Mouse (Mus musculus) spleen, adult 12 weeks (tissue): ENCODE data around the gene Ctbp2.

Experiments used
- DNase-seq: peaks from one replicate; pipeline ENCODE4 v3.0.0; 2022; ENCODE audit warnings: low spot score

The Ctbp2 gene

GRCm38 (mm10) chr7:133085408-133085807 lies 38.7 kb downstream of the Ctbp2 start:
- DNase-seq: no peak

- no peak for DNase-seq
Observed at GRCm38 (mm10) chr7:133083936-133084614, 40.1 kb downstream of the Ctbp2 start.

- DNase-seq: no peak
Observed at GRCm38 (mm10) chr7:133078929-133079328, 45.2 kb downstream of the Ctbp2 start.

- no peak for DNase-seq
Observed at GRCm38 (mm10) chr7:133074462-133075133, 49.6 kb downstream of the Ctbp2 start.

DNA sequence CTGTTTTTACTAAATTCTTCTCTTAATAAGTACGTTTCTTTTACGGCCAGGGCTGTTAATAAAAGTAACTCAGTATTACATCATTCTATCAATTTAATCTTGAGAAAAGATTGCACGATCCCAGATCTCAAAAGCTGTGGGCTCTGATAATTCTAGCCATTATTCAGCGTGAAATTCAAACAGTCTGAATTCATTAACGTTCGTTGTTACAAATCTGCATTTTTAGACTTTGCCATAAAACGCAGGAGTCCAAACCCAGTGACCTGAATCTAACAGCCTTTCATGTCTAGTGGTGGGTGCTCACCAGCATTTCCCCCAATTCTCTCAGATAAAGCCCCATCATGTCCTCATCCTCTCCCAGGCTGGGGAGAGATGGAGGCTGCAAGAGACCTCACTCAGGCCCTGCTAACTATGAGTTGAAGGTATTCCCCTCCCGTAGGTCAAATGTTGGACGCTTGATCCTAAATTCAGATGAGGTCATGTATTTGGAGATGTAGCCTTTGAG lies 51.0 kb downstream of the Ctbp2 start:
- DNase-seq: no peak

DNA sequence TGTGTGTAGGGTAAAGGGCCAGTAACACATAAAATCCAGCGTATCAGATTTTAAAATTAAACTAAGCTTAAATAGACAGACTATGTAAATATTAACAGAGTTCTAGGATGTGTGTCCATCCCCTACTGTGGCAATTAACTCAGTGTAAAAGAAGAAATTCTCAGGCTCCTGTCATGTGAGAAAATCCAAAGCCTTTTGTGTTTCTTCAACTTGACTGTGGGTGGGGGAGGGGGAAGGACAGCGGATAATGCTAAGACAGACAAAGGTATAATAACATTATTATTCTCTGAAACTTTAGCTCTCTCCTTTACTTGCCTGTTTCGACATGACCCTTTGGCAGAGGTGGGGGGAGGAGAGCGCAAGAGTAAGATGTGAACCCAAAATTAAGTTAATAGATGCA lies 51.6 kb downstream of the Ctbp2 start:
- no peak for DNase-seq

- DNase-seq: no peak
Observed at GRCm38 (mm10) chr7:133067321-133067841, 56.8 kb downstream of the Ctbp2 start.

- no peak for DNase-seq
Observed at GRCm38 (mm10) chr7:133066776-133067175, 57.4 kb downstream of the Ctbp2 start.

DNA sequence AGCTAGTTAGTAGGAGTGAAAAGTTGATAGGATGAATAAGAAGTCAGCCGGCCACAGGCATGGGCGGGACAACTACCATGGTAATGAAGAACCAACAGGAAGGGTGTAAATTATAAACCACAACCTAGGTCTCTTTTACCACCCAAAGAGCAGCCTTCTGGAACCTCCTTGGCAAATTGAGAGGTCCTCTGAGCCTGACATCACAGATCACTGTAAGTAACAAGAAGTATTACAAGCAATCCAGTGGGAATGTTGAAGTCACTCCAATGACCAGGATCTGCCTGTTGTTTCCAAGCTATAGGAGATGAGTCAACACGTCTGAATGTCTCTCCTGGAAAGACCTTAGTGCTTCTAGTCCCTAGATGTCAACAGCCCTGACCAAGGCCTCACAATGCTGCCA lies 62.1 kb downstream of the Ctbp2 start:
- DNase-seq: no peak

DNA sequence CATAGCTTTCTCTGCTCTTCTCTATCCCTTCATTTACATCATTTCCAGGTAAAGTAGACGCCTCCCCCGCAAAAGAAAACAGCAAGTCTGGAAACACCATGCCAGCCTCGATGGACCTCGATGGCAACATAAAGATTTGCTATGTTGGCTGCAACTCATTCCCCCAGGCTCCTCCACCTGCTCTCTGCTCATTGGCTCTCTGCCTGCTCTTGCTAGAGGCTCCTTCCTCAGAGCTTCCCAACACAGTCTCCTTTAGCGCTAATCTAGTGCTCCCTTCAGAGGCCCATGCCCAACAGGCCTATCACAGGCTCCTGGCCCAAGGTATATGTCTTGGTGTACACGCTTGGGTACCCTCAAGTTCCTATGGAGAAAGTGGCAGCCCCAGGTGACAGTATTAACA lies 64.0 kb downstream of the Ctbp2 start:
- no peak for DNase-seq

DNA sequence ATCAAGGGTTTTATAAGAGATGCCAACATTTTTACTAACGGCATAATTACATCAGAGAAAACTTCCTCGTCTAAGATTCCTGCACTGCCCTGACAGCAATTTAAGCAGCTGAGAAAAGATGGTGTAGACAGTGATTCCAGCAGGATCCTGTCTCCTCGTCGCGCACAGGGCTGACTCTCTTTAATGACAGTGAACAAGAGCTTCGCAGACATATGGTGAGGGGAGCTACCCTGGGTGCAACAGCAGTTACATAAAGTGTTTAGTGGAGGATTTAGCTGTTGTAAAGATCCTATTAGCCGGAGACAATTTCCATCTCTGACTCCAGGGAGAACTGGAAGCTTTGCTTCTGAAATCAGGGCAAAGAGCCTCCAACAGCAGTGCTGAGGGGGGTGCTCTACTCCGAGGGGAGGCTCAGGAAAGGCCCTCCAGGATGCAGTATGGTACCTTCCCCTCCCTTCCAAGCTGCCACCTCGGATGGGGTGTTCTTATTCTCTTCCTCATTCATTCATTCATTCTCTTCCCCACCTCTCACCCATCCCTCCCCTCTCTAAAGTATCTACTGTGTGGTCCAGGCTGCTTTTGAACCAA lies 64.5 kb downstream of the Ctbp2 start:
- DNase-seq: no peak

- DNase-seq: no peak
Observed at GRCm38 (mm10) chr7:133059150-133059509, 65.0 kb downstream of the Ctbp2 start.

GRCm38 (mm10) chr7:133058496-133059149 lies 65.5 kb downstream of the Ctbp2 start:
- DNase-seq: no peak

DNA sequence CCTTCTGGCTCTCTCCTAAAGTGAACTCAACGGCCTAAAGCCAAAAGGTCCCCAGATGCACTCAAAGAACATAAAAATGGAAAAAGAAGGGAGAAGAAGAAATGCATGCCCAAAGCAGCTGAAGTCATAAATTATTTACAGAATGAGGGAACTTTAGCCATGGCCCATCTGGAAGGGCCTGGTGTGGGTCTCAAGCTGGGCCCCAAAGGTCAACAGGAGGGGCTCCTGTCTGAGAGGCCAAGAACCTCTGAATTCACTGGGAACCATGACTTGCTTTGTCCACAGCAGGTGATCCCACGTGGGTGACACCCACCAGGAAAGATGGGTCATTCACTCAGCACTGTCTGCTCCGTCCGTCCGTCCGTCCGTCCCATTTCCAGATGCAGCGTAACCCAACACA lies 67.2 kb downstream of the Ctbp2 start:
- no peak for DNase-seq

GRCm38 (mm10) chr7:133054486-133054885 lies 69.7 kb downstream of the Ctbp2 start:
- DNase-seq: no peak

GRCm38 (mm10) chr7:133053757-133054156 lies 70.4 kb downstream of the Ctbp2 start:
- no peak for DNase-seq

DNA sequence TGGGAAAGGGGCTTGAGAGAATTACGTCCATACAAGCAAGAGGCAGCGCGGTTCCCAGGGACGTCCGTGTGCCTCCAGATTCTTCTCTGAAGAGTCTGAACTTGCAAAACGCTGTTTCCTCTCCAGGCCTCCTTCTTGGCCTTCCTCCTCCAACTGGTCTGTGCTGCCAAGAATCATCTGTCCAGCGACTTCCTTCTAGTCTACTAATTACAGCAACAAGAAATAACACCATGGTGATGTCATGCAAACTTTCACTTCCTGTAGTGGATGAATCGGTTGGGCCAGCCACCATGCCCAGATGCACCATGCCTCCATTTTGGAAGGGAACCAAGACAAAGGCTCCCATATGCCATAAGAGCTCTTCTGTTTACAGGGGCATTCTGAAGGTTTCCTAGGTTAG lies 71.3 kb downstream of the Ctbp2 start:
- no peak for DNase-seq

- no peak for DNase-seq
Observed at GRCm38 (mm10) chr7:133050681-133051080, 73.5 kb downstream of the Ctbp2 start.

GRCm38 (mm10) chr7:133048085-133048630 lies 76.0 kb downstream of the Ctbp2 start:
- no peak for DNase-seq

DNA sequence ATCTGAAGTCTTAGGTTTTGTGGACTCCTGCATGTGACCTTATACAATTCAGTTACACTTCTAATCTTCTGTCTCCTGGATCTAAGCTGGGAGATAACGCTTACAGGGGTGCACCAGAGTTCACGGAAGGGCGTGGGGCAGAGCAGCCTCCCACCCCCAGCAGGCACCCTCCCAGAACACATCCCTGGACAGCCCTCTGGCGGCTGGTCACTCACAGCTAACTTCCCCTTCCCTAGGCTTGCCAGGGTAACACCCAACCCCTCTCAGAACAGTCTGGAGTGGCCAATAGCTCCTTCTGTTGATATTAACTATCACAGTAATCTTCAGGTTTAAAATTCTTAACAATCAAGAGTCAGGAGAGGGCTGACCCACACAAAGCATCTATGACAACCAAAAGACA lies 76.9 kb downstream of the Ctbp2 start:
- no peak for DNase-seq

DNA sequence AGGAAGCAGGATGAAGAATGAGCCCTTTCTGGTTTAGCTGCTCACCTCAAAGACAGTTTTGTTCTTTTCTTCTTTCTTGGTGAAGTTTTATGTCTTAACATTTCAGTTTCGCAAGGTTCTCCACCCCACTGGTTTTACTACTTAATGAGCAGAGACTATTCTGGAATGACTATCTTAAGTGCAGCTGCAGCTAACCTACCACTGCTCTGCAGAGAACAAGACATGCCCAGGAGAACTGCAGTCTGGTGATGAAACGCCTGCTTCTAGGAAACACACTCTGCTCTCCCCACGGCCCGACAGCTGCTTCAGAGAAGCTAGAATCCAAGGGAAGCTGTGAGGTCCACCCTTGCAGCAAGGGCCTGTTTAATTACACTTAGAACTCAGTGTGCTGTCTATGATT lies 79.4 kb downstream of the Ctbp2 start:
- DNase-seq: no peak

GRCm38 (mm10) chr7:133041784-133042183 lies 82.4 kb downstream of the Ctbp2 start:
- DNase-seq: no peak
